Mouse (Mus musculus): ENCODE data around the gene Fgfr2.

Fgfr2 gene

DNA sequence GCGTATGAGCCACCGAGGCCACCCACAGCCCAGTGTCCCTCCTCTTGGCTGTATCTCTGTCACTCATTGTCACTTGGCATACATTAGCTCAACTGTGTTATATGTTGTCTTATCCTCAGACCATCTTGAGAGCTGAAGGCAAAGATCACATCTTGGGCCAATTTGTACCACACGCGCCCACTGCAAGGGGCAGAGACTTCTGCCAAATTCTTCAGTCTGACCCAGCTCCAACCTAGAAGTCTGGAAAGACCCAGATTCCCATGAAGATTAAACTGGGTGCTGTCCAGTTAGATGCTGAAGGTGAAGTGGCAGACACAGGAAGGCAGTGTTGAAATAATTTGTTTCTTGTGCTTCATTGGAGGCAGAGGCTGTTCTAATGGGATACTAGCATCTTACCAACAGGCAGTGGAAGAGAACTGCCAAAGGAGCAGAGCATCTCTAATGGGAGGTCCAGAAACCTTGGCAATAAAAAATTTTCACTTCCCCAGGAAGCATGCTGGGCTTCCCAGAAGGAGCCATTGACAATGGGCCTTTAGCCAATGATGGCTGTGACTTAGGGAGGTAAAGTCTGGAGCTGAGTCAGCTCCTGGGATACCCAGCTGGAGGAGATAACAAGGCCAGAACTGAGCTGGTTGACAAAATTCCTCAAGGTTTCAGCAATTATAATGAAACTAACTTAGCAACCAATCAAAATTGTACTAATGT, 514.7 kb downstream of the Fgfr2 start:
- no peak for DNase-seq (ENCODE audit: low read depth)

GRCm38 (mm10) chr7:132605689-132606088, 517.5 kb downstream of the Fgfr2 start:
- peak; percentile 3 for DNase-seq (ENCODE audit: low read depth)

GRCm38 (mm10) chr7:132604720-132605119, 518.4 kb downstream of the Fgfr2 start:
- DNase-seq (ENCODE audit: low read depth): no peak

GRCm38 (mm10) chr7:132600926-132601325, 522.2 kb downstream of the Fgfr2 start:
- DNase-seq (ENCODE audit: low read depth): no peak

DNA sequence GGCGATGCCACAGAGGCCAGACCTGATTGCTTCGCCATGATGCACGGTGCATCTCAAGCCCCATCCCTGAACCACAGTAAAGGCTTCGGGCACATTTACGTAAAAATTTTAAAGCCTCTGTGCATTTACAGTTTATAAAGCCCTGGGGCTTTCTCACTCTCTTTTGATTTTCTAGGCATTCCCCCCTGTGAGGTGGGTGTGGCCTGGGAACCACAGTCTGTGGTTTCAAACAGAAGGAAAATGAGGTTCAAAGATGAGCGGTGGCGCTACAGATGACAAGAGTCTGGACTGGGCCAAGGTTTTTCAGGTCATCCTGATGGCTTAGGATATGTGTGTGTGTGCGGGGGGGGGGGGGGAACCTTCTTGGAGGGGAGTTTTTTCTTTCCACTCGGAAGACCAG, 523.1 kb downstream of the Fgfr2 start:
- no peak for DNase-seq (ENCODE audit: low read depth)

GRCm38 (mm10) chr7:132599071-132599975, 523.8 kb downstream of the Fgfr2 start, which contains the start of gene Nkx1-2:
TSS of gene Nkx1-2 (minus strand) at chr7:132599637.
- DNase-seq (ENCODE audit: low read depth): no peak

- DNase-seq (ENCODE audit: low read depth): no peak
Measured at GRCm38 (mm10) chr7:132597251-132598041, 525.7 kb downstream of the Fgfr2 start.

- DNase-seq (ENCODE audit: low read depth): no peak
Measured at GRCm38 (mm10) chr7:132596557-132597250, 526.4 kb downstream of the Fgfr2 start.

- no peak for DNase-seq (ENCODE audit: low read depth)
Measured at GRCm38 (mm10) chr7:132595787-132596186, 527.4 kb downstream of the Fgfr2 start.

DNA sequence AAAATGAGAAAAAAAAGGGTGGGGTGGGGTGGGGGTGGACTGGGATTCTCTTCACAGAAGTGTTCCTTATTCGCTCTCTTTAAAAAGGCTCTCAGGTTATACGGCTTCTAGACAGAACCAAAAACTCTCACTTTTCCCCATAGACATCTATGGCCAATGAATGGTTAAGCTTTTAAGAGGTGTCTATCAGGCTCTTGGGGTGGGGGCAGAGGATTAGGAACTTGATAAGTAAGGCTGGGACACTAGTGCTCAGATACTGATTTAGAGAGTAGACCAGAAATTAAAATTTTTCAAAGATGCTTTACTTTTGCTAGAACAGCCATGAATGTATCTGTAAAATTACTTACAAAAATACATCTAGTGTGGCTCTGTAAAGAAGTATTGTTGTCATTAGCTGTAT, 528.8 kb downstream of the Fgfr2 start:
- DNase-seq (ENCODE audit: low read depth): no peak

- DNase-seq (ENCODE audit: low read depth): no peak
Measured at GRCm38 (mm10) chr7:132593762-132594161, 529.4 kb downstream of the Fgfr2 start.

DNA sequence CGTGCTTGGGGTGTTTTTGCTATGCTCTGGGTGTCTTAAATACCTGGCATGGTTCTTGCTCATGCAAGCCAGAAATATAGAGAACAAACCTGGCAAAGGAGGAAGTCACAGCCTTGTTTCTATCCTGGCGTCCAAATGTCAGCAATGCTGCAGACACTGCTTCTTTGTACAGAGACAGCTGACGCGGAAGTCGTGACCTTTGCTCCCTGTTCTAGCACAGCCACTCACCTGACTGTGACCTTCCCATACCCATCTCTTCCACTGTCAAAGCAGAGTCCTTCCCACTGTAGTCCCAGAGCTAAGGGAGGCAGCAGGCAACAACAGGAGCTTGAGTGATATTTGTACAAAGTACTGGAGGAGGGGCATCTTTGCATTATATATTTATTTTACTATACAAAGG, 533.5 kb downstream of the Fgfr2 start:
- no peak for DNase-seq (ENCODE audit: low read depth)

GRCm38 (mm10) chr7:132587167-132587566, 536.0 kb downstream of the Fgfr2 start:
- no peak for DNase-seq (ENCODE audit: low read depth)

DNA sequence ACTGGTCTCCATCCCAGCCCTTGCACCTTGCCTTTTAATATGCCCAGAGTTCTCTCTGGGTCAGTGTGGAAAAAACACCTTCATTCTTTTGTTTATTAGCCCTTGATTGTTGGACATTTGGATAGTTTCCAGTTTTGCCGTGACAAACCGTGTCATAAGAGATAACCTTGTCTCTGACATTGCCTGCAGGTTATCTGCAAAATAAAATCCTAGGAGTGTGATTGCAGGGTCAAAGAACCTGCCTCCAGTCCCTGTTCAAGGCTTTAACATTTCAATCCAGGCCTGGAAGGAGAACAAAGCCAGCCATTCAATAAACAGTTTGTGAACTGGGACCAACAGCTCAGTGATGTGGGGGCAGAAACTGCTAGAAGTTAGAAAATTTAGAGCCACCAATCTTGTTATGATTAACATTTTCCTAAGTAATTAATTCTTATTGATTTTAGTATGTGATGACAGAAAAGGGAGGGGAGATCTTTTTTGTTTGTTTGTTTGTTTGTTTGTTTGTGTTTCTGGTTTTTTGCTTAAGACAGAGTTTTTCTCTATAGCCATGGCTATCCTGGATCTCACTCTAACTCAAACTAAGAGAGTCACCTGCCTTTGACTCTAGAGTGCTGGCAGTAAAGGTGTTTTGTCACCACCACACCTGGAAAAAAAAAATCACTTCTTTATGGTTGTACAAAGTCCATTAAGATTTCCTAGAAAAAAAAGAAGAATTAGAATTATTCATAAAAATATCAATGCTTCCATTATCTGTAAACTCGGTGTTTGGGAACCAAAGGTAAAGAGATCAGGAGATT, 537.3 kb downstream of the Fgfr2 start:
- no peak for DNase-seq (ENCODE audit: low read depth)

- DNase-seq (ENCODE audit: low read depth): no peak
Measured at GRCm38 (mm10) chr7:132581441-132581840, 541.7 kb downstream of the Fgfr2 start.

GRCm38 (mm10) chr7:132580511-132580910, 542.6 kb downstream of the Fgfr2 start:
- no peak for DNase-seq (ENCODE audit: low read depth)

DNA sequence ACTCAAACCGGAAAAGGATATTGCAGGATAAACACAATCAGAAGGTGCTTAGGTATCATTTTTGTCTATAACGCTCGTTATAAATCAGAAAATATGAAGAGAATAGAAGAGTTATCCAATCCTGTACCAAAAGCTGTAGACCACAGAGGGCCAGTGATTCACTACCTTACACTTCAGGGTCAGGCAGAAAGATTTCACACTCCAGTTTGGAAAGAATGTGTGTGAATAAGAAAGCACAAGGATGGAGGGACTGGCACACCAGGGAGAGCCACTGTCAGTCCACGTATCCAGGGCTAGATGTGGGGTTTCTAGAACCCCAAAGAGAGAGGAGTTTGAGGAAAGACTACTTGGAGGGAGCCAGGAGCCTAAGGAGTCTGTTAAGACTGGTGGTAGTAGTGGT, 546.3 kb downstream of the Fgfr2 start:
- DNase-seq (ENCODE audit: low read depth): peak; percentile 50

- DNase-seq (ENCODE audit: low read depth): peak; percentile 97
Measured at GRCm38 (mm10) chr7:132576116-132576650, 547.0 kb downstream of the Fgfr2 start, which contains the start of gene Oat. TSS of gene Oat (minus strand) at chr7:132576398.

DNA sequence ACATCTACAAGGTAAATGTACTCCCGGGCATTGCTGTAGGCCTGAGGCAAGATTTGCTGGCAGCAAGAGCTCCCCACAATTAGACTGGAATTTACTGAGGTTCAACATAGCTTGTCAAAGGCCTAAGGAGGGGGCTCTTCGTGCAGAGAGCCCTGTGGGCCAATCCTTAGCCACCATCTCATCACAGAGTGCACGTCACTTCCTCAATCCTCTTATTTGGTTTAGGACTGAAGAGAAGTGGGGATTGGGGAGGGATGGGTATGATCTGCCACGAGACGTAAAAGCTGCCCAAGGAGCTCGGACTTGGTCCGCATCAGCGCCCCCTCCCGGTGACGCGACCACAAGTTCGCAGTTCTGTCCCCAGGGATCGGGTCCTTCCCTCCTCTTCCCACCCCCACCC, 547.5 kb downstream of the Fgfr2 start:
- DNase-seq (ENCODE audit: low read depth): peak; percentile 94

- DNase-seq (ENCODE audit: low read depth): no peak
Measured at GRCm38 (mm10) chr7:132574646-132575045, 548.5 kb downstream of the Fgfr2 start.

DNA sequence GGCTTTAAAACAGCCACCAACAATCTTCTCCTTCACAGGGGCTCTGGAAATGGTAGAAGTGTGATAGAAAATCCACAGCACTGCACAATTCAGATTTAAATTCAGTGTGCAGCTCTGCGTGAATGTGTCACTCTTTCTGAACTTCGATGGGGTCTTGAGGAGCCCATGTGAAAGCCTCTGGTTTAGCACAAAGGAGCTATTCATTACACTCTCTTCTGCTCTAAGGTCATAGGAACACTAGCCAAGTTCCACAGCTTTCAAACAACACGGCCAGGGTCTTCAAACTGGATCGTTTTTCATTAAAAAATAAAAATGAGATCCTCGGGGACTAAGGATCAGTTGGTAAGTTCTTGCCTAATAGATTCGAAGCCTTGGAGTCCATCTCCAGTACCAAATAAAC, 549.9 kb downstream of the Fgfr2 start:
- DNase-seq (ENCODE audit: low read depth): peak; percentile 9

Data from NIH3T3 (cell line).